Mouse (Mus musculus) spleen, adult 2 months (tissue): ENCODE data around the gene Glt1d1. TPM values are rescaled to one million over a fixed set of nuclear protein-coding genes. Genes with fewer than 3 reads are reported as not detected.
A peak's percentile ranks its signal among the peaks of the same experiment; 100 is the strongest.

Source experiments
- DNase-seq, 2 experiments: peaks; one replicate each; pipeline versions ENCODE4 v3.0.0 to v3.0.0-alpha.2; 2012 to 2021; ENCODE audit warnings: low spot score in 2 of 2, low read depth in 1 of 2
- H3K27ac ChIP-seq: fragments of 200-500 bp; 2 replicates; pipeline ENCODE4 v1.5.1; 2012; ENCODE audit warnings: low read length, inconsistent platforms; ENCODE audit not compliant: insufficient read depth
- H3K27me3 ChIP-seq: fragments of 200-500 bp; 2 replicates; pipeline ENCODE4 v1.6.1; 2012; ENCODE audit warnings: mild to moderate bottlenecking, moderate library complexity, low read length, inconsistent platforms; ENCODE audit not compliant: control insufficient read depth, insufficient read depth
- H3K36me3 ChIP-seq: fragments of 200-500 bp; 2 replicates; pipeline ENCODE4 v1.6.1; 2012; ENCODE audit warnings: mild to moderate bottlenecking, low read length, inconsistent platforms; ENCODE audit not compliant: control insufficient read depth, insufficient read depth
- H3K4me1 ChIP-seq: fragments of 200-500 bp; 2 replicates; pipeline ENCODE4 v1.6.1; 2011; ENCODE audit warnings: inconsistent platforms; ENCODE audit not compliant: control insufficient read depth, insufficient read depth, insufficient read length
- H3K4me3 ChIP-seq: fragments of 200-500 bp; 2 replicates; pipeline ENCODE4 v1.5.1; 2011; ENCODE audit warnings: mild to moderate bottlenecking, inconsistent platforms; ENCODE audit not compliant: insufficient read depth, insufficient read length; ENCODE audit errors: extremely low read depth
- CTCF ChIP-seq: fragments of 200-500 bp; IDR thresholded peaks from 2 replicates; pipeline ENCODE4 v1.5.1; 2011; ENCODE audit warnings: mild to moderate bottlenecking, inconsistent platforms; ENCODE audit not compliant: insufficient read depth, insufficient read length, insufficient replicate concordance; ENCODE audit errors: extremely low read depth
- POLR2A ChIP-seq: fragments of 200-500 bp; IDR thresholded peaks from 2 replicates; pipeline ENCODE4 v1.6.1; 2011; ENCODE audit warnings: low read depth, low read length, inconsistent platforms
- WGBS: fragments of 180-500 bp; shearing (Covaris S2); methylation state at CpG from one replicate; pipeline ENCODE4 v1.1.7; 2018; 5-methylcytosine and 5-hydroxymethylcytosine counted together
- polyA plus RNA-seq: library from polyadenylated mRNA; depleted of rRNA; stranded (reverse); fragments of >200 nt; gene quantifications from 2 replicates; pipeline ENCODE4 v1.2.3, GENCODE M21; 2012; rRNA removed

Gene Glt1d1
- polyA plus RNA-seq: 0.12 and 0.22 TPM in 2 replicates

DNA sequence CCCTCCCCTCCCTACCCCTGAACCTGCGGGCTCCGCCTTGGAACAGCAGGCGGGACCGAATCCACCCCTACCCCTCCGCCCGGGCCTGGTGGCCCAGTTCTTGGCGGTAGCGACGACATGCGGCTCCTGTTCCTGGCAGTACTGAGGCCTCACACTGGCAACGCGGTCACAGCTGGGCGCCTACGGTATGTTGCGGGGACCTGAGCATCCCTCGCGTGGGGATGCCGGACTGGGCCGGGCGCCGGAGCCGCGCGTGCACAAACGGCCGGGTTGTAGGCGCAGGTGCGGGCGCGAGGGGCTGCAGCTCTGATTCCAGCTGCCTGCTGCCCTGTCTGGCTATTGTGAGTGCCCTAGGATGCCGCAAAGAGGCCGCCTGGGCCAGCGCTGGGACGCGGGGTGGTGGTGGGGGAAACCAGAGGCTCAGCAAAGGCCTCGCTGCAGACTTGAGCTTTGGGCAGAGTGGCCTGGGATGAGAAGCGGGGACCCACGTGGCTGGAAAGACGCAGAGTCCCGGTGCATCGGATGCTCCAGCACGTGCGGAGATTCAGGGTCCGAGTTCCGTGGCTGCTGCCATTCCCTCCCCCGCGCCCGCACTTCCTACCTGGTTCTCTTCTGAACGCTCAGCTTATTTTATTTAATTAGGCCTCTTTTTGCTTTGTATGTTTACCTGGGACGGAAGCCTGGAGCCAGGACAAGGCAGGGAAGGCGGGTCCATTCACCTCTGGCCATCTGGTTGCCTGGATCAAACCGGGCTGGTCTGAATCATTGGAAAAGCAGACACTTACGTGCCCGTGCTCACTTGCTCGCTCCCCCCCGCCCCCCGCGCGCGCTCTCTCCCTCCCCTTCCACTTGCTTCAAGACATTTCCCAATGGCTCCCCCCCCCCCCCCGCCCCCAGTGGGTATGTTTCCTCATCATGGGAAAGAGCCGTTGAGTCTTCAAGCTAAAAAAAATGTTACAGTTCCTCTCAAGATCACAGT, at the start of gene Glt1d1, which contains the start of gene Slc15a4:
Glt1d1 (plus strand) TSS at position 96 of the 979 bp plus-strand sequence.
Slc15a4 (minus strand) TSS at position 731 of the 979 bp plus-strand sequence.
- WGBS: 3% methylated on average over 62 of the region's 62 CpGs
- TF ChIP-seq POLR2A (no peak), CTCF (no peak)
- H3K4me1 ChIP-seq: peaks cover 4% of the 10 kb centered on the region
- H3K27me3 ChIP-seq: peaks cover 12% of the 10 kb centered on the region
- no peaks in the 10 kb centered on the region for H3K36me3 ChIP-seq
- no peak within 1 kb of the TSS for H3K27ac ChIP-seq
- DNase-seq: no peak
- peak within 1 kb of the TSS; percentile 45 for H3K4me3 ChIP-seq

DNA sequence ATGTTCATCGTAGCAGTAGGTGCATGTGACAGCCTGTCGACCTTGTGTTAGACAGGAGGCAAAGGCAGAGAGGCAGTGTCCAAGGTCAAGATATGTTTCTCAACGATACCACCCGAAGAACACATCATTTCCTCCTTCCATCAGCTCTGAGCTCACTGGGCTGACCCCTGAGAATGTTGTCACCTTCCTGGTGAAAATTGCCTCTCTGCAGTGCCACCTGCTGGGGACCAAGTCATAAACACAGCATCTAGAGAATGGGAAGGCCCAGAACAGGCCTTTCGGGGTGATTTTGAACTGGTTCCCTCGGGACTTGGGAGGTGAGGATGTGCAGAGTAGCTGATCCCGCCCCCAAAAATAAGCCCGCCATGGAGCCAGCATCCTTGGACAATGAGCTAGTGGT, 48.4 kb upstream of the Glt1d1 start:
- no peak overlapping the region for H3K27ac ChIP-seq
- H3K4me1 ChIP-seq: no peaks in the 10 kb centered on the region
- H3K36me3 ChIP-seq: no peaks in the 10 kb centered on the region
- no peaks in the 10 kb centered on the region for H3K27me3 ChIP-seq
- H3K4me3 ChIP-seq: no peak overlapping the region
- WGBS: 81% methylated on average over 8 of the region's 8 CpGs
- DNase-seq: no peak
- TF ChIP-seq POLR2A (no peak), CTCF (no peak)

DNA sequence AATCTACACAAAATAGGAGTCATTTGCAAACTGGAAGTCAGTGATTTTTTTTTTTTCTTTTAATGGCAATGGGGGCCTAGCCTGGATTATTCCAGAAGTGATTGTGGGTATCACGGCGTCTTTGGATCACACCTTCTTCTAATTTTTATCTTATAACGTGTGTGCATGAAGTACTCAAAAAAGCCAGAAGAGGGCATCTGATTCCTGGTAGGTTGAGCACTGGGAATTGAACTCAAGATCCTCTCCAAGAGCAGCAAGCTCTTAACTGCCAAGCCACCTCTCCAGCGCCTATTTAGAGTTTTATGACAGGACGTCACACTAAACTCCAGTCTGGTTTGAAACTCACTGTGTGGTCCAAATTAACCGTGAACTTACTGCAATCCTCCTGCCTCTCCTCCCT, 44.2 kb upstream of the Glt1d1 start:
- TF ChIP-seq POLR2A (no peak), CTCF (no peak)
- Histone ChIP-seq H3K36me3 (peaks cover 9% of the 10 kb centered on the region), H3K4me1 (no peaks in the 10 kb centered on the region), H3K4me3 (no peak overlapping the region), H3K27me3 (no peaks in the 10 kb centered on the region), H3K27ac (no peak overlapping the region)
- DNase-seq: peak in 1 of 2 experiments; percentile 12
- WGBS: 61% methylated on average over 6 of the region's 6 CpGs

DNA sequence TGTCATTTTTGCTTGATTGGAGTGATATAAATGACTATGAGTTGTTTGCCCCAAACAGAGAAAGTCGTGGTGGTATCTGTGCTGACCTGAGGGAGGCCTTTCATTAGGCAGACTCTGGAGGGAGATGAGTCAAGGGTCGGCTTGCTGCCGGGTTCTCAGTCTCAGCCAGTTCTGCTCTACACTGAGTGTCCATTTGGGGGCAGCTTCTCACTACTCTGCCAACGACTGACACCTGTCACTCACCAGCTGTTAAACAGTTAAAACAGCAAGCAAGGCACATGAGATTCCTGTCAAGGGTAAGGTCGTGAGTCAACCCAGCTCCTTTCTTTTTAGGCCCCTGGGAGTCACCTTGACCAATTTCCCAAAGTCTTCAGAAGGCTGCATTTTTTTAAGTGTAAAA, 39.7 kb upstream of the Glt1d1 start:
- no peaks in the 10 kb centered on the region for H3K4me1 ChIP-seq
- no peaks in the 10 kb centered on the region for H3K27me3 ChIP-seq
- H3K36me3 ChIP-seq: peaks cover 44% of the 10 kb centered on the region
- TF ChIP-seq CTCF (no peak), POLR2A (no peak)
- DNase-seq: no peak
- H3K27ac ChIP-seq: no peak overlapping the region
- H3K4me3 ChIP-seq: no peak overlapping the region
- 75% methylated on average over 5 of the region's 5 CpGs for WGBS

DNA sequence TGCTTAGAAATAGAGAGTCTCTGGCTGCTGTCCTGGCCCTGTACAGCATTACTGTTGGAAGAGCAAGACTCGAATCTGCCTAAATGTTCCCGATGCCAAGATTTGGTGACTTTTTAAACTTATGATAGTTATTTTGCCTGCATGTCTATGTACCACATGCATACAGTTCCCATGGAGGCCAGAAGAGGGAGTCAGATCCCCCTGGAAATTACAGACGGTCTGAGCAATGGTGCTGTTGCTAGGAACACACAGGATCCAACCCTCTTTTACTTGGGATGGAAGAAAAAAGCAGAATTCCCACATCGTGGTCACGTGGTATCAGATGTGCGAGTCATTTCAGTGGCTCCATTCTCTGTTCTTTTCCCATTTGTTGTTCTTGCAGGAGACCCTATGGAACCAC, 39.2 kb upstream of the Glt1d1 start:
- no peak for DNase-seq
- WGBS: 83% methylated on average over 6 of the region's 6 CpGs
- H3K4me3 ChIP-seq: no peak overlapping the region
- H3K4me1 ChIP-seq: no peaks in the 10 kb centered on the region
- H3K27ac ChIP-seq: no peak overlapping the region
- TF ChIP-seq CTCF (no peak), POLR2A (no peak)
- H3K36me3 ChIP-seq: peaks cover 47% of the 10 kb centered on the region
- H3K27me3 ChIP-seq: no peaks in the 10 kb centered on the region

DNA sequence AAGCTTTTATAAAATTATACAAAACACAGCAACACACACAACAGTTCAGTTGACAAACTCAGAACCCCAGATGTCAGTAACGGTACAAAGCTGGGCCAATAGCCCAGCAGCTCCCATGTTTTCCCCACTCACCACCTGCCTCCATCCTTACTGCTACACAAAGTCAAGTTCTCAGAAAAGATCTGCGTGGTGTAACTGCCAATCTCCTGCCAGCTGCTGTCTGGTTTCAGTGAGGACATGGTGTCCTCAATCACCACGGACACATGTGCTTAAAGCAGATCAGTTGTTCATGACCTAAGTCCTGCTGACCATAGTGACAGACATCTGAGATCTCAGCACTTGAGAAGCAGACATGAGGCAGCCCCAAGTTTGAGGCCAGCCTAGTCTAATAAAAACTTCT, 36.4 kb upstream of the Glt1d1 start:
- Histone ChIP-seq H3K27ac (no peak overlapping the region), H3K4me3 (no peak overlapping the region), H3K36me3 (peaks cover 74% of the 10 kb centered on the region), H3K4me1 (no peaks in the 10 kb centered on the region), H3K27me3 (no peaks in the 10 kb centered on the region)
- 73% methylated on average over 3 of the region's 3 CpGs for WGBS
- TF ChIP-seq POLR2A (no peak), CTCF (no peak)
- DNase-seq: no peak

DNA sequence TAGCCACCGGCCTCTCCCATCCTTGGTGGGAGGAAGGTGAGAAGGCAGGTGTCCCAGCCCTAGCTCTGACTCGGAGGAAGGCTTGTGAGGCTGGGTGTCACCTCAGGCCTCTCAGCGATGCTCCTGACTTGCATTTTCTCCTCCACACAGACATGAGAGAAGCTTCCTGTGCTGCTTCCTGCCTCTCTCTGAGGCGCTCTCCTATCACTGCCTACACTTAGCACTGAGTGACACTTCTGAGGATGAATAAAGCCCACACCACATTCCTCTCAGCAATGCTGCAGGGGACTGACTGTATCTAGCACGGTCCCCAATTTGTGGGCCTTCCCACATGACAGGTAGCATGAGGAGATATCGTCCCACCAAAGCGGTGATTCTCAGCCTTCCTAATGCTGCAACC, 35.2 kb upstream of the Glt1d1 start:
- Histone ChIP-seq H3K36me3 (peaks cover 80% of the 10 kb centered on the region), H3K4me3 (no peak overlapping the region), H3K27me3 (no peaks in the 10 kb centered on the region), H3K27ac (no peak overlapping the region), H3K4me1 (no peaks in the 10 kb centered on the region)
- WGBS: 69% methylated on average over 7 of the region's 7 CpGs
- TF ChIP-seq CTCF: no peak
- no peak for TF ChIP-seq POLR2A
- DNase-seq: no peak
